9 mouse cellular contexts compared by ENCODE assay signal in genomic region chr7:27396184-27397047, GRCm38 (mm10). TPM values are rescaled to one million over a fixed set of nuclear protein-coding genes. Genes with fewer than 3 reads are reported as not detected.
DNase-seq lines count a peak whose midpoint lies in the region; ATAC-seq and TF ChIP-seq lines count a peak whose summit lies in the region.
"Had no signal": no experiment of that assay in that cellular context is flagged by ENCODE, and none has a peak within 500 bp of the region (broad histone marks: within the 10 kb centered on the region; RNA-seq: fewer than 3 reads in every experiment).

No protein-coding gene starts in this region.

- DNase-seq in left cerebral cortex, adult 2 months (ENCODE audit: extremely low spot score in 1 of 2, low spot score in 2 of 2): peak; percentile 68
- no peak for DNase-seq in left cerebral cortex, adult 9 months (ENCODE audit: low spot score in 2 of 2)
- DNase-seq in brain, embryonic 14.5 days (ENCODE audit: low read depth): peak; percentile 61
- peak; percentile 66 for DNase-seq in mesoderm, embryonic 11.5 days (ENCODE audit: low read depth, low spot score)
- DNase-seq in testis, postnatal 10 days (ENCODE audit: low spot score): peak; percentile 75
- DNase-seq in urinary bladder, postnatal 10 days (ENCODE audit: low spot score): no peak

- peak overlapping the region; percentile 60 for H3K4me3 ChIP-seq in left cerebral cortex, adult 2 months
- H3K4me3 ChIP-seq in embryonic facial prominence, embryonic 13.5 days: peak overlapping the region; percentile 54
- peak overlapping the region; percentile 46 for H3K4me3 ChIP-seq in intestine, postnatal 0 days (ENCODE audit: low read depth, low read length)

- H3K9me3 ChIP-seq in embryonic facial prominence, embryonic 13.5 days: no peaks in the 10 kb centered on the region
- no peaks in the 10 kb centered on the region for H3K9me3 ChIP-seq in intestine, postnatal 0 days (ENCODE audit: control insufficient read depth)

- no peak for TF ChIP-seq POLR2A in brain, embryonic 14.5 days (IDR thresholded peaks at IDR 0.05; ENCODE audit: borderline replicate concordance, extremely low read depth, insufficient read depth, insufficient read length, poor library complexity, severe bottlenecking)

- H3K4me1 ChIP-seq in embryonic facial prominence, embryonic 13.5 days: peaks cover 9% of the 10 kb centered on the region
- H3K4me1 ChIP-seq in intestine, postnatal 0 days (replicated peaks; ENCODE audit: control insufficient read depth, insufficient read depth, low read length): no peaks in the 10 kb centered on the region; the same call in 1 of the 2 replicates

- H3K27ac ChIP-seq in left cerebral cortex, adult 2 months: peak overlapping the region; percentile 94
- no peak overlapping the region for H3K27ac ChIP-seq in embryonic facial prominence, embryonic 13.5 days
- no peak overlapping the region for H3K27ac ChIP-seq in intestine, postnatal 0 days (ENCODE audit: low read depth, low read length)

- no peak for TF ChIP-seq CTCF in left cerebral cortex, adult 2 months (IDR thresholded peaks at IDR 0.05)
- no peak for TF ChIP-seq CTCF in brain, embryonic 14.5 days (IDR thresholded peaks at IDR 0.05; ENCODE audit: borderline replicate concordance, extremely low read depth, insufficient read depth, insufficient read length)
- no peak for TF ChIP-seq CTCF in intestine, postnatal 0 days (IDR thresholded peaks at IDR 0.05; ENCODE audit: low read depth)

- H3K4me2 ChIP-seq in embryonic facial prominence, embryonic 13.5 days: peak overlapping the region; percentile 82
- peak overlapping the region; percentile 74 for H3K4me2 ChIP-seq in intestine, postnatal 0 days (replicated peaks; ENCODE audit: low read depth)

- no peaks in the 10 kb centered on the region for H3K36me3 ChIP-seq in embryonic facial prominence, embryonic 13.5 days
- H3K36me3 ChIP-seq in intestine, postnatal 0 days (ENCODE audit: control insufficient read depth, insufficient read depth): no peaks in the 10 kb centered on the region

- H3K27me3 ChIP-seq in embryonic facial prominence, embryonic 13.5 days: peaks cover 89% of the 10 kb centered on the region
- H3K27me3 ChIP-seq in intestine, postnatal 0 days (replicated peaks; ENCODE audit: control insufficient read depth, insufficient read depth, low read length): peaks cover 59% of the 10 kb centered on the region

- no peak for ATAC-seq in embryonic facial prominence, embryonic 13.5 days (ENCODE audit: insufficient number of reproducible peaks, insufficient read depth, low FRiP score, low TSS enrichment, low read depth)
- ATAC-seq in intestine, postnatal 0 days: no peak

- intact Hi-C loops in left cerebral cortex, adult 2 months (cut with DNase I): no loop called here

- 1% methylated on average over 47 of the region's 68 CpGs for WGBS in embryonic facial prominence, embryonic 13.5 days
- WGBS in intestine, postnatal 0 days: 2% methylated on average over 50 of the region's 68 CpGs

- H3K9ac ChIP-seq in embryonic facial prominence, embryonic 13.5 days: peak overlapping the region; percentile 61
- no peak overlapping the region for H3K9ac ChIP-seq in intestine, postnatal 0 days (ENCODE audit: low read depth, low read length)

RNA-seq across cellular contexts. Expression of gene Gm20479, which starts 39.2 kb away (rescaled TPM):
- total RNA-seq in left cerebral cortex, adult 2 months (2021): not detected
- 0.20 TPM in 1 of 2 replicates, not detected in the other for polyA plus RNA-seq in brain, embryonic 14.5 days (2012; rRNA removed)
- not detected in 2 replicates for polyA plus RNA-seq in embryonic facial prominence, embryonic 13.5 days (2015; fragmentation: Nextera tagmentation; extraction: Ambion mirVana)
- polyA plus RNA-seq in intestine, postnatal 0 days (2015; fragmentation: Nextera tagmentation; extraction: Ambion mirVana): 0.61 and 0.72 TPM in 2 replicates
- total RNA-seq: neutrophil, adult 5-6 weeks had no signal

RNA-seq across cellular contexts. Expression of gene Shkbp1, which starts 40.6 kb away (rescaled TPM):
- 10 to 100 TPM; 23.2 to 40.3 TPM for total RNA-seq in left cerebral cortex, adult 2 months (2021)
- 142 and 232 TPM in 2 replicates for polyA plus RNA-seq in brain, embryonic 14.5 days (2012; rRNA removed)
- 61.5 and 70.6 TPM in 2 replicates for polyA plus RNA-seq in embryonic facial prominence, embryonic 13.5 days (2015; fragmentation: Nextera tagmentation; extraction: Ambion mirVana)
- polyA plus RNA-seq in intestine, postnatal 0 days (2015; fragmentation: Nextera tagmentation; extraction: Ambion mirVana): 26.9 and 29.1 TPM in 2 replicates

RNA-seq across cellular contexts. Expression of gene Sptbn4, which starts 51.1 kb away (rescaled TPM):
- 100 to 1,000 TPM; 153 to 162 TPM for total RNA-seq in left cerebral cortex, adult 2 months (2021)
- polyA plus RNA-seq in brain, embryonic 14.5 days (2012; rRNA removed): 21.0 and 30.4 TPM in 2 replicates
- 0.56 and 0.73 TPM in 2 replicates for polyA plus RNA-seq in embryonic facial prominence, embryonic 13.5 days (2015; fragmentation: Nextera tagmentation; extraction: Ambion mirVana)
- polyA plus RNA-seq in intestine, postnatal 0 days (2015; fragmentation: Nextera tagmentation; extraction: Ambion mirVana): 0.17 and 0.26 TPM in 2 replicates
- total RNA-seq: neutrophil, adult 5-6 weeks had no signal

RNA-seq across cellular contexts. Expression of gene Blvrb, which starts 51.4 kb away (rescaled TPM):
- 10 to 100 TPM; 18.1 to 18.3 TPM for total RNA-seq in left cerebral cortex, adult 2 months (2021)
- 13.9 and 19.1 TPM in 2 replicates for polyA plus RNA-seq in brain, embryonic 14.5 days (2012; rRNA removed)
- 46.1 and 52.9 TPM in 2 replicates for polyA plus RNA-seq in embryonic facial prominence, embryonic 13.5 days (2015; fragmentation: Nextera tagmentation; extraction: Ambion mirVana)
- 60.4 and 67.3 TPM in 2 replicates for polyA plus RNA-seq in intestine, postnatal 0 days (2015; fragmentation: Nextera tagmentation; extraction: Ambion mirVana)

RNA-seq across cellular contexts. Expression of gene Ltbp4, which starts 58.9 kb away (rescaled TPM):
- 10 to 100 TPM; 48.1 to 51.2 TPM for total RNA-seq in left cerebral cortex, adult 2 months (2021)
- polyA plus RNA-seq in brain, embryonic 14.5 days (2012; rRNA removed): 24.3 and 24.4 TPM in 2 replicates
- polyA plus RNA-seq in embryonic facial prominence, embryonic 13.5 days (2015; fragmentation: Nextera tagmentation; extraction: Ambion mirVana): 32.0 and 40.3 TPM in 2 replicates
- polyA plus RNA-seq in intestine, postnatal 0 days (2015; fragmentation: Nextera tagmentation; extraction: Ambion mirVana): 40.7 and 43.7 TPM in 2 replicates
- total RNA-seq: neutrophil, adult 5-6 weeks had no signal

Comparison
In these comparisons a context has a peak if more than half of its experiments do, and no peak if none do; other contexts are left out.
1. DNase-seq: peak in left cerebral cortex, adult 2 months (2 of 2), brain, embryonic 14.5 days (single experiment), mesoderm, embryonic 11.5 days (single experiment) and testis, postnatal 10 days (single experiment); none in left cerebral cortex, adult 9 months (0 of 2) and urinary bladder, postnatal 10 days (single experiment).
2. RNA of gene Sptbn4, which starts 51.1 kb away (polyA plus RNA-seq): 21.0 to 30.4 TPM in brain, embryonic 14.5 days; 0.56 to 0.73 TPM in embryonic facial prominence, embryonic 13.5 days and 0.17 to 0.26 TPM in intestine, postnatal 0 days; every median in the first group is over 10 times any median in the second.
3. Peak in every context shown above with its lines, with median percentiles within 50 percentile points of each other: H3K4me3 ChIP-seq.